Mouse (Mus musculus): ENCODE measurements at regions not wholly inside any gene's neighbourhood (a gene's known extent, or its start where the extent isn't known, plus 50 kb on each side); places are given as distances from the start of the nearest gene placed in this dataset.

DNA sequence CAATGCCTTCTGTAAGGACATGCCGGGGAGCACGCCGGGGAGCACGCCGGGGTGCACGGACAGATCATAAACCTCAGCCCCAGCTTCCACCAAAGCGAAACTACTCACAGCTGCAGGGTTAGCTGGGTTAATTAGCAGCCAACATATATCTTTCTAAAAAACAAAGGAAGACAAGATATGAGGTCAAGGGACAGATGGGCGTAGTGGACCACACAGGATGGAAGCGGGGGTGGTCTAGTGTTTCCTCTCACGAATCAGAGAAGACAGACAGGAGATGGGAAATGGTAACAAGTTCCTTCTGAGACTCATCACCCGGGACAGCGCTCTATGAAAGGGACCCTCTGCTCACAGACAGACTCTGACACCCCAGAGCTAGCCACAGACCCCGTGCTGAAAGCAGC, 60.0 kb upstream of the Ajap1 start:
- no peak for DNase-seq (ENCODE audit: low spot score in 2 of 2)

- DNase-seq (ENCODE audit: low spot score in 2 of 2) = no peak
Observed at GRCm38 (mm10) chr4:153543900-153544648, 61.5 kb upstream of the Ajap1 start.

GRCm38 (mm10) chr4:153546709-153547108, 64.1 kb upstream of the Ajap1 start:
- DNase-seq (ENCODE audit: low spot score in 2 of 2) = no peak

DNA sequence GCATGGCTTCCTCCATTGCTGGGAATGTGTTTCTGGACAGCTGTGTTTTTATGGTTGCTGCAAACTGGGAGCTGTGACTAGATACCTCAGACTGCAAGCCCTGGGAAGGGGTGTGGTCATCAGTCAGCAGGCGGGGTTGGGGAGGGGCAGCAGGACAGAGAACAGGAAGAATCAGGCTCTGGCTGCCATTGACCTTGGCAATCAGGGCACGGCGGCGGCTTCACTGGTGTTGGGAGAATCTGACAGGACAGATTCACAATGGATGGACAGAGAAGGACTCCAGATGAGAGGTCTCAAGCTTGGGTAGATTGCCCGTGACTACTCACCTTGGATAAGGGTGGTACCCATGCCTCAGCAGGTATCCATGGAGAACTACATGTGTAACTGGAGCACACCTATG, 64.5 kb upstream of the Ajap1 start:
- no peak for DNase-seq (ENCODE audit: low spot score in 2 of 2)

- peak; percentile 30 to 32 for DNase-seq (ENCODE audit: low spot score in 2 of 2)
Observed at GRCm38 (mm10) chr4:153547871-153548270, 65.3 kb upstream of the Ajap1 start.

DNA sequence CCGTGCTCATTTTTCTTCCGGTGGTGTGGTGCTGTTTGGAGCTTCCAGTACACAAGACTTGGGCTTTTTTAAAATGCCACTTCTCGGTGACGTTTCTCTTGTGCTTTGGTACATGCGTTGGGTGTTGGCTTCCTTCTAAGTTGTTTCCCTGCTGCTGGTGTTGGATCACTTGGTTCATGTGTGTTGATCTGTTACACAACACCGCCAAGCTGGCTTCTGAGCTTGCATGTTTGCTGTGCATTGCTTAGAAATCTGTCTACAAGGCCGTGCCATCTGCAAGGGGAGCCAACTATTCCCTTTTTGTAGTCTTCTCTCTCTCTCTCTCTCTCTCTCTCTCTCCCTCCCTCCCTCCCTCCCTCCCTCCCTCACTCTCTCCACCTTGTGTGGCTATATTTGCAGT, 68.7 kb upstream of the Ajap1 start:
- DNase-seq (ENCODE audit: low spot score in 2 of 2) = no peak

DNA sequence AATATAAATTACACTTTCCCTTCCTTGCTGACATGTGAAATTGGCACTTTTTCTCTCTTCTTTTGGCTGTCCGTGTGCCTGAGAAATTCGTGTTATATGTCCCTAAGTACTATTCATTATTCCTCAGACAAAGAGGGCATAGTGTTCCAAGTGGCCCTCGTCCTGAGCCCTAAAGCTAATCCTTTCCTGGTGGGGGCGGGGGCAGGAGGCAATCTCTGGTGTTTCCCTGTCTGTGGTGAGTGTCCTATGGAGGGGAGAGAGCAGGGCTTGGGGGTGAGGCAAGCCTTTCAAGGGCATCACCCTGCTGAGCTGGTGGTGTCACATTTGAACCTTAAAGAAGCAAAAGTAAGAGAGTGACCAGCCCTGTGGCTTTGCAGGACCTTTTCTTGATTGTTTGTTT, 69.9 kb upstream of the Ajap1 start:
- DNase-seq (ENCODE audit: low spot score in 2 of 2) = no peak

DNA sequence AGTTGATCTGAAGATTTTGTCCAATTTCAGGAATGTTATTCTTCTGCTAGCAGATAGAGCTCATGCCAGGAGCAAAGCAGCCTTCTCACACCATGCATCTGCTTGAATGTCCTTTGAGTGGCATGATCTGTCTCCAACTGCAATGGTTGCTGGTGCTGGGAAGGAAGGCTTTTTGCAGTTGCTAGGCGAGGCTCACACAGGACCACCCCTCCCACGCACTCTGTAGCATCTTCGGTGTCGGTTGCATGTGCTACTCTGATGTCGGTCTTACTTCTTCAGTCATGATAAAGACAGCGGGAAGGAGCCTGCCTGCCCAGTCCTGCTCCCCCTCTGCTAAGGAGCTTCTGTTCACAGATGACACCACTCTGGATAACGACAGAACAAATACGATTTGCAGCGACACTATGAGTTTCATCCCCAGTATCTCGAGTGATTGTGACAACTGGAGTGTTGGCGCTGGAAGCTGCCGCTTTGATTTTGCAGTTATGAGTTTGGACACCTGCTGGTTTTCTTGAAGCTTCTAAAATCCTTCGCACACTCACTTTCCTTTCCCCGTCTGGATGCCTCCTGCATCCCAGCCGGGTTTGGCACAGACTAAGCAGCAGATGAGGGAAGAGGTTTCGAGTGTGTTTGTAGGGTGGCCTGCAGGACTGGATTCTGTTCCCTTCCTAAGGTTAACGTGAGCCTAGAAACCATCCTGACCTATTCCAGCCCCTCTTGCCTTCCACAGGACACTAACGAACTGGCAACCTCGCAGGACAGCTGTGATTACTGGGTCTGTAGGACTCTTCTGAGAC, 75.4 kb upstream of the Ajap1 start:
- DNase-seq (ENCODE audit: low spot score in 2 of 2) = peak; percentile 9 to 31

DNA sequence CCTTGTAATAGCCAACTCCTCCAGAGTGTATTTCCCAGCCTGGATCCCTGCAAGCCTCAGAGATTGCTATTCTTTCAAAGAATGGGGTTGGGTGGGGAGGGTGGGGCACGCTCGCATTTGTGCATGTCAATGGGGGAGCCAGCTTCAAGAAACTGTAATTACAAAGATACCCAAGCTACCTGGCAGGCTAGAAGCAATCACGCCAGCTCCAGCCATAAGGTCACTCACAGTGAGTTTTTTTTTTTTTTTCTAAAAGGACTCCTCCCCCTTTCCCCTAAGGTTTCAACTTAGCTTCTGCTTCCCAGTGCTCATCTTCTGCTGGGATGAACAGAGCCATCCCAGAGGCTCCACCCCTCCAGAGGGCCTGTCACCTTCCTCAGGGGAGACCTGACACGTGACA, 77.0 kb upstream of the Ajap1 start:
- no peak for DNase-seq (ENCODE audit: low spot score in 2 of 2)

DNA sequence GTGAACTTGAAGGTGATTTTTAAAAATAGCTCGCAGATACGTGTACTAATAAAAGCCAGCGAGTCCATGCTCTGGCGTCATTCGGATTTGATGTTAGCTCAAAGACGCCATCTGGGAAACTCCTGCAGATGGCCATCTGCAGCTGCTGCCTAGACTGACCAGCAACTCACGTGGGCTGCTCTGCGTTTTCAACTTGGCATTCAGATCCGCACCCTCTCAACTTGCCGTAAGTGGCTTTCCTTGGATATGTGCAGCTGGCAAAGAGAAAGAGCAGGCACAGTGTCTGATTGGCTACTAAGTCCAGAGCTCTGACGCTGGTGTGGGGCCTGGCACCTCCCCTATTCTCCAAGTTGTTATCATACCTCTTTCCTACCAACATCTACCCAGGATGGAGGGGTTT, 77.6 kb upstream of the Ajap1 start:
- no peak for DNase-seq (ENCODE audit: low spot score in 2 of 2)

GRCm38 (mm10) chr4:153560956-153561355, 78.3 kb upstream of the Ajap1 start:
- DNase-seq (ENCODE audit: low spot score in 2 of 2) = no peak

DNA sequence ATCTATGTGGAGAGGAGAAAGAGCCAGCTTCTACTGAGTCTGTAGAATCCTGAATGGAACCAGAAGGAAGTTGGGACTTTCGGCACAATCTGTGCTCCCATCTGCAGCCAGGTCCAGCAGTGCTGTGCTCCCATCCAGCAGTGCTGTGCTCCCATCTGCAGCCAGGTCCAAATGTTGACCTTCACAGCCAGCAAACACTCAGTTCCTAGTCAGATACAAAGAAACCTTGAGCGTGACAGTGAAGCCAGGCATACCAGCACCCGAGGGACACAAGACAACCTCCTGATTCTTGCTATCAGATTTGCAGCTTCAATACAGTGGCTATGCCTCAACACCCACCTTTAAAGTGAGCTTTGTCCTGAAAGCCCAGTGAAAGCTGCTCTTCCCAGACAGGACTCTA, 79.4 kb upstream of the Ajap1 start:
- no peak for DNase-seq (ENCODE audit: low spot score in 2 of 2)

DNA sequence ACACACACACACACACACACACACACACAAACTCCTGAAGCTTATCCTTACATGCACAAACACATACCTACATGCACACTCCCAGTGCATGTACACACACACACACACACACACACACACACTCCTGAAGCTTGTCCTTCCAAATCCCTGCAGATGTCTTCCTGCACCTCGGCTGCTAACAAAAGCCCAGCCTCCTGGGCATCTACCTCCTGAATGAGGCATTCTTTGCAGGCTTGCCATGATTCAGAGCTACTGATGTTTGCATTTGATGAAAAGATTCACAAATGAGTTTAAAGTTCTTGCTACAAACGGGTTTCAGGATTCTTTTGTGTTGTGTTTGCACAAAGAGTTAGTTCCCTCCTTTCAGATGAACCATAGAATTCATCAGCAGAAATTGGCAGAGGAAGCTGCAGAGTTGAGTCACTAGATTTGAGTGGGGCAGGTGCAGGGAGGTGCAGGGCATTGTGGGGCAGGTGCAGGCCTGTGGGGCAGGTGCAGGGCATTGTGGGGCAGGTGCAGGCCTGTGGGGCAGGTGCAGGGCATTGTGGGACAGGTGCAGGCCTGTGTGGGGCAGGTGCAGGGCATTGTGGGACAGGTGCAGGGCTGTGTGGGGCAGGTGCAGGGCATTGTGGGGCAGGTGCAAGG, 84.8 kb upstream of the Ajap1 start:
- DNase-seq (ENCODE audit: low spot score in 2 of 2) = no peak

- DNase-seq (ENCODE audit: low spot score in 2 of 2) = no peak
Observed at GRCm38 (mm10) chr4:153573180-153573769, 90.7 kb upstream of the Ajap1 start.

- no peak for DNase-seq (ENCODE audit: low spot score in 2 of 2)
Observed at GRCm38 (mm10) chr4:153593291-153593690, 110.7 kb upstream of the Ajap1 start.

- DNase-seq (ENCODE audit: low spot score in 2 of 2) = peak in 1 of 2 experiments; percentile 16
Observed at GRCm38 (mm10) chr4:153599794-153600370, 117.3 kb upstream of the Ajap1 start.

DNA sequence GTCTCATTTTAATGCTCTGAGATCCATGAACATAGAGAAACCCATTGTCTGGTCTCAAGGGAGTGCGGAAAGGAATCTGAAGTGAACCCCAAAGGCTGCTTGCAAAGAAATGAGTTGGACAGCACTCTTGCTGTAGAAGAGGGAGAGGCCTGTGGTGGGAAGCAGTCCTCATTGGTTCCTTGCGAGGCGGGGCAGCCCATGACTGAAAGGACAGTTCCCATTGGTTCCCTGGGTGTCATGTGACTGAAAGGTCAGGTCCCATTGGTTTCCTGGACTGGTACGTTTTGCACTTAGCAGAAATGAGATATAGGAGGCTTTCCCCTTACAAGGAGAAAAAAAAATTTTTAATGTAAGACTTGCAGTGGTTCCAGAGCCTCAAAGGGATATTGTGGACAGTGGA, 119.9 kb upstream of the Ajap1 start:
- DNase-seq (ENCODE audit: low spot score in 2 of 2) = no peak

DNA sequence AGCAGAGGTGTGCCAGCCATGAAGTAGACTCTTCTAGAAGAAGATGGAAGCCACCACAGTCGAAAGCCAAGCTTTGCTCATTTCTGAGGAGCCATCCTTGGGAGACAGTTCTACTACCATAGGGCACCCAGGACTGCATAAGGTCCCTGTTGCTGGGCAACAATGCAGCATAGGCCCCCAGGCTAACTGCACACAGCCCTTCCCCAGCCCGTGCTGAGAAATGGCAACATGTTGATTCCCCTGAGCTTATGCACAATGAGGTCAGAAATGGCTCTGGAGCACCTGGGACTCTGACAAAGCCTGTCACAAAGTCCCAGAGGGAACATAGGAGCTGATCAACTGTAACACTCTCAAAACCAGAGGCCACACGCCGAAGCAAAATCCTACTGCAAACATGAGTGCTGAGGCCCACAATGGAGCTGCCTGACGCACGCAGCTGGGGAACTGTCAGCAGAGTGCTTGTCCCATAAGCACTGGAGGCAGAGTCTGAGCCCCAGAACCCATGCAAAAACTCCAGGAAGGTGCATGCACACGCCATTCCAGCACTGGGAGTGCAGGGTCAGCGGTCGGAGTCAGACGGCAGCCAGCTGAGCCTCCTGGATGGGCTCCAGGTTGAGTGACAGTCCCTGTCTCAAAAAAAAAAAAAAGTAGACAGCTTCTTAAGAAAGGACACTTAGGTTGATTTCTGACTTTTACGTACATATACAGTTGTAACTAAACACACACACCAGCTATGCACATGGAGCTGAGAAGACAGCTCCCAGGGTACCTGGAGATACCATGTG, 120.6 kb upstream of the Ajap1 start:
- no peak for DNase-seq (ENCODE audit: low spot score in 2 of 2)

GRCm38 (mm10) chr4:153603936-153604335, 121.3 kb upstream of the Ajap1 start:
- DNase-seq (ENCODE audit: low spot score in 2 of 2) = no peak

GRCm38 (mm10) chr4:153604695-153605485, 122.3 kb upstream of the Ajap1 start:
- DNase-seq (ENCODE audit: low spot score in 2 of 2) = no peak

All from left cerebral cortex, adult 8-10 months (tissue).